Mouse (Mus musculus) spleen, adult 12 weeks (tissue): ENCODE data around the gene Sh3gl3.
"Not testable (repeated sequence)": the region's sequence is repeated elsewhere in the genome, so short reads cannot be mapped to it uniquely, and the experiment has no call there.

Experiments
- DNase-seq: peaks from one replicate; pipeline ENCODE4 v3.0.0; 2022; ENCODE audit warnings: low spot score

Sh3gl3 gene

GRCm38 (mm10) chr7:82235486-82235885, 61.8 kb downstream of the Sh3gl3 start:
- DNase-seq, result no peak

- DNase-seq, result no peak
Measured at GRCm38 (mm10) chr7:82236152-82236898, 62.7 kb downstream of the Sh3gl3 start.

GRCm38 (mm10) chr7:82236899-82237162, 63.2 kb downstream of the Sh3gl3 start:
- DNase-seq, result no peak

- DNase-seq, result no peak
Measured at GRCm38 (mm10) chr7:82240424-82241240, 67.0 kb downstream of the Sh3gl3 start.

GRCm38 (mm10) chr7:82244701-82245100, 71.1 kb downstream of the Sh3gl3 start:
- no peak for DNase-seq

DNA sequence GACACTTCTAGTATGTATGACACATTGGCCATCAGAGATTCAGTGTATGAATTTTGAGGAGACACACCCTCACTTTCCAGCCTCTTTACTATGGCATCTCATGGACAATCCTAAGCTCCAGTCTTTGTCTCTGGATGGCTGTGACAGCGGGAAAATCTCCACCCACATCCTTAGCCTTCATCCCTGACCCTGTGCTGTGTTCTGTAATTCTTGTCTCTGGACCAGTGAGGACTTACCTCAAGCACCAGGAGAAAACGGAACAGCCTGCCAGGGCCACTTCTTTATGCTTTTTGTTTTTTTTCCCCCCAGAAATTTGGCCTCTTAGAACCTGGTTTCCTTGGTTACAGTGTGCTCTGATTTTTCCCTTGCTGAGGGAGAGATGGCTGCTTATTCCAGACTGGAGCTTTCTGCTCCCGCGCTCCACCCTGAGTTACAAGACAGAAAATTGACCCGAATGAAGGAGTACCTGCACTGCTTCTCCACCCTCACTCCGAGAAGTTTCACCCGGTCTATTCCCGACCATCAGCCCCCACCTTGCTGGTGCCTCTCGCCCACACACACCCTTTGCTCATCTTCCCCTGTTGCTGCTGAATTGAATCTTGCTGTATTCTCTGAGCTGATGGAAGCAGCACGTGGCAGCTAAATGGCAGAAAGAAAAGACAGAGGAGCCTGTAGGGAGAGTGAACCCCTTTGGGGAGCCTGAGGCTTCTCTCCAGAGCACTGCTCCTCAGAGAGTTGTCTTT, 75.5 kb downstream of the Sh3gl3 start:
- DNase-seq, result no peak

- no peak for DNase-seq
Measured at GRCm38 (mm10) chr7:82253309-82253708, 79.7 kb downstream of the Sh3gl3 start.

GRCm38 (mm10) chr7:82256936-82257335, 83.3 kb downstream of the Sh3gl3 start:
- no peak for DNase-seq

GRCm38 (mm10) chr7:82257530-82257929, 83.9 kb downstream of the Sh3gl3 start:
- no peak for DNase-seq

GRCm38 (mm10) chr7:82260210-82260609, 86.6 kb downstream of the Sh3gl3 start:
- no peak for DNase-seq

DNA sequence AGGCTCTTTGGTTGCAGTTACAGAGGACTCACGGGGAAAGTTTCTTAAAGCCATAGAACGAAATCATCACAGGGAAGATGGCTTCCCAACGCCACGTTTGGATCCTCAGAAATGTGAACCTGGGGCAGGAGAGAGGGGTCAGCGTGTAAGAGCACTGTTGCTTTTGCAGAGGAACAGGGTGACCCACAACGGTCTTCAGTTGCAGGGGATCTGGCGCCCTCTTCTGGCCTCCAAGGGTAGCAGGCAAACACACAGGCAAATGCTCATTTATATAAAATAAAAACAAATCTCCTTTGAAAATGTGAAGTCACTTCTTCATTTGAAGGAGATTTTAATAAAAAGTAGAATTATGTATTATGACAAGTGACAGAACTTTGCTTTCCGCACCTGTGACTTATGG, 89.5 kb downstream of the Sh3gl3 start:
- DNase-seq, result no peak

DNA sequence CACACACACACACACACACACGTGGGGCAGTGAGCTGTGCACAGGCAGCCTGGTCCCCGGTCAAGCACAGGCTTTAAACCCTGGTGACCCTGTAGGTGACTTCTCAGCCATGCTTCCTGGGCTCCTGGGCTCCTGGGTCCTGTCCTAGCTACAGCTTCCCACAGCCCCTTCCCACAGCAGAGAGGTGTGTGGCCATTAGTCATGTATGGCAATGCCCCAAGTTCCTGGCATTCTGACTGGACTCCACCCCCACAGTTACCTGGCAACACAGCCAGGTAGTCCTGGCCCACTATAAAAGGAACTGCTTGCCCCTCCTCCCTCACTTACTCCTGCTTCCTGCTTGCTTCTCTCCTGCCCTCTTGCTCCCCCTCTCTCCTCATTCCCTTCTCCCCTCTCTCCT, 90.5 kb downstream of the Sh3gl3 start:
- DNase-seq, result no peak

GRCm38 (mm10) chr7:82265365-82265764, 91.7 kb downstream of the Sh3gl3 start:
- DNase-seq, result no peak

DNA sequence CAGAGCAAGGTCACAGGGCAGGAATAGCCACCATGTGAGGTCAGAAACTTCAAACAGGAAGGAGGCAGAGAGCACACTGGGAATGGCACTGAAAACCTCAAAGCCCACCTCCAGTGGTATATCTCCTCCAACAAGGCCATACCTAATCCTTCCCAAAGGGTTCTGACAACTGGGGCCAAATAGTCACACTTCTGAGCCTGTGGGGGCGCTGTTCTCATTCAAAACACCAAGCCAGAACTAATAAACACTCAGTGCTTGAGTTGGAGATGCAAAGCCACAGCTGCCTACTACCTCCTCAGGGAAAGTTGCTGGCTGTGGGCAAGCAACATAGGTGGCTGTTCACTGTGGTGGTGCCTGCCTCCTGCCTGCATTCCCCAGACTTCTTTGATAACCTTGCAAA, 96.3 kb downstream of the Sh3gl3 start:
- DNase-seq, result no peak

GRCm38 (mm10) chr7:82271742-82272141, 98.1 kb downstream of the Sh3gl3 start:
- DNase-seq, result no peak

DNA sequence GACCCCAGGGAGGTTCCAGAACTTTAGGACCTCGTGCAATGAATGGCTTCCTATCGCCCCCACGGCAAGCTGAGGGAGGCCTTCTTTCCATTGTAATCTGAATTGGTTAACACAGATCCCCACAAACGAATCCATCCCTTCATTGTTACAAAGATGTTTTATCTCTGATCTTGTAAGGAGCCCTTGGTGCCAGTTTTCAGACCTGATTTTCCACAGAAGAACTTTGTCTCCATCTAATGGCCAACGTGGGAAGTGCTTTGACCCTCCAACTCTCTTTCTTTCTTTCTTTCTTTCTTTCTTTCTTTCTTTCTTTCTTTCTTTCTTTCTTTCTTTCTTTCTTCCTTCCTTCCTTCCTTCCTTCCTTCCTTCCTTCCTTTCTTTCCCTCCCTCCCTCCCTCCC, 99.2 kb downstream of the Sh3gl3 start:
- DNase-seq, result not testable (repeated sequence)

GRCm38 (mm10) chr7:82274011-82274709, 100.5 kb downstream of the Sh3gl3 start:
- DNase-seq, result no peak

DNA sequence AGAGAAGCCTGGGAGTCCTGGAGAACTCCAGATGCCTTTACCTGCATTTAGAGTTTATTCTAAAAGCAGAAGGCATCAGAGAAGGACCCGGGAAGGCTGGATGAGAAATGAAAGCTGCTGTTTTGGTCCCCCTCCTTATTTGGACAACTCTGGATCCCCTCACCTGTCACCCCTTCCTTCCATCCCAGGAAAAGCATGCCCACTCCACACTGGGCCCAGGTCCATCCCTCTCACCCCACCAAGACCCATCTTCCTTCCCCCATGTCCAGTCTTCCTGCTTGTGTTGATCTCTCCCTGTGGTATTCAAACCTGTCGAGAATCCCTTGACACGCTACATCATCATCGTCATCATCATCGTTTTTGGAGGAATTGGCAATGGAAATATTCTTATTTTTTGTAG, 101.3 kb downstream of the Sh3gl3 start:
- no peak for DNase-seq

DNA sequence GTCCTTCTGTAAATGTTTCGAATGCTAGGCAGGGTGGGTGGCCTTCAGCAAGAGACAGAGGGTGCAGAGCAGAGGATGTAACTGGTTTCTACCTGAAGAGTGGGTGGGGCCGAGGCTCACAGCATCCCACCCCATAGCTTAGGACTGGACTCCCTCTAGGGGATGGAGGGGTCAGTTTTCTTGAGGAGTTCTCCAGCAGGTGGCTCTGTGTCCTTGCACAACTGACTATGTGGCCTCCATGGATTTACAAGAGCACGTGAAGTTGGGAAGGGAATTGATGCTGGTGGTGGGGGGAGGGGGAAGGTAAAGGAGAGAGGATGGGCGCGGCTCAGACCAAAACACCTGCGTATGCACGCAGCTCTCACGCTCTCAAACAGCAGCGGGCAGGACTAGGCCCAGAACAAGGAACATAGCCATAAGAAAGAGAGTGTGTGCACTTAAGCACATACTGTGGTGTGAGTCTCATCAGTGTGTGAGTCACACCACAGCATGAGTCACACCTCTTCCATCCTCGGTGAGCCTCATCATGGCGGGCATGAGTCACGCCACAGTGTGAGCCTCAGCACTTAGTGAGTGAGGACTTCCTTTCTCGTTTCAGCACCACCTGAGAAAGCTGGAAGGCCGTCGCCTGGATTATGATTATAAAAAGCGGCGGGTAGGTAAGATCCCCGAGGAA, 102.0 kb downstream of the Sh3gl3 start:
- DNase-seq, result no peak

DNA sequence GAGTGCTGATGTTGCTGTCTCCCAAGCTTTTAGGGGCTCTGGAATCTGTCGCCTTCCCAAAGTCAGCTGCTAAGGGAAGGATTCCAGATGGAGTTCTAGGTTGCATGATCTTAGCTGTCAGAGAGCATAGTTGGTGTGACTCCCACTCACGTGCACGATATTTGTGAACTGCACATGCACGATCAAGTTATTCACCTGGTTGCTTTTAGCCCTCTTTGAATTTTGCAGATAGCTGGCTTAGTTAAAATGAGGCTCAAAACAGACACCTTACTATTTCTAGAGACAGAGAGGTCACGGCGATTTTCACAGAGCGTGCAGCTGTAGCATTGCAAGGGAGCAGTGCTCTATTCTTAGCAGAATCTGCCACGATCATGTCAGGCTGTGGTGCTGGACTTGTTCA, 108.4 kb downstream of the Sh3gl3 start:
- DNase-seq, result no peak

- no peak for DNase-seq
Measured at GRCm38 (mm10) chr7:82282464-82282863, 108.8 kb downstream of the Sh3gl3 start.

DNA sequence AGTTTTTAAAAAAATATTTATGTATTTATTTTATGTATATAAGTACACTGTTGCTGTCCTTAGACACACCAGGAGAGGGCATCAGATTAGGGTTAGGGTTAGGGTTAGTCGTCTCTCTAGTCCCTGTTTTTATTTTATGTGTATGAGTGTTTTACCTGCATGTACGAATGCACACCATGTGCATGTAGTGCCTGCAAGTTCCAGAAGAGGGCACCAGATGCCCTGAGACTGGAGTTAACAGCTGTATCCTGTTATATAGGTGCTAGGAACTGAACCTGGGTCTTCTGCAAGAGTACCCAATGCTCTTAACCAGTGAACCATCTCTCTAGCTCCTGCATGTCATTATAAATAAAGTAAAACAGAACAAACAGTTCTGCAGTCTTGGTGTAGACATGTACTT, 113.6 kb downstream of the Sh3gl3 start:
- no peak for DNase-seq
